Mouse (Mus musculus): ENCODE data around the gene Rhoa. TPM values are rescaled to one million over a fixed set of nuclear protein-coding genes. Genes with fewer than 3 reads are reported as not detected.

Gene Rhoa
- polyA plus RNA-seq, 1 experiment from 2014 or later, result 437 TPM

DNA sequence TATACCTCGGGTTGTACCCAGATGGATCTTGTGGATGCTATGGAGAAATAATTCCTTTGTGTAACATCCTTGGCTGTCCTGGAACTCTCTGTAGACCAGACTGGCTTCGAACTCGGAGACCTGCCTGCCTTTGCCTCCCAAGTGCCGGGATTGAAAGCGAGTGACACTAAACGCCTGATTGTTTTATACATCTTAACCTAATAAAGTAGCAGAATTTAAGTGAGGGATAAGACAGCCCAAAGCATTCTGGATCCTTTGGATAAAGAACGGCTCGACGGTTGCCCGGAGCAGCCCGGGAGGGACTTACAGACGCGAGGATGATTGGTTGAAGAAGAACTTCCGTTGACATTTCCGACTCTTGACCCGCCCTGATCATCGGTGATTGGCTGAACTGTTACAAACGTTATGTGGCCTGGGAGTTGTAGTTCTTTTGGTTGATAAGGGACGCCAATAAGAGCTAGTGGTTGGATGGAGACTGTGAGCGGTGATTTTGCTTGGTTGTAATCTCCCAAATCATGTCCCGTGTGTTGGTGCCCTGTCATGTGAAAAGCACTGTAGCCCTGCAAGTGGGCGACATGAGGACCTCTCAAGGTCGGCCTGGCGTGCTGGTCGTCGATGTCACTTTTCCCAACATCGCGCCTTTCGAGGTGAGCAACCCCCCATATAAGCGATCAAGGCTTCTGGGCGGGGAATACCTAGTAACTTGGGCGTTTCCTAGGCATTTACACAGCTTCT is 15.7 kb upstream of the Rhoa start, which contains the start of gene Nicn1:
TSS of gene Nicn1 (plus strand) at position 414 of the 735 bp plus-strand sequence.
- peak; percentile 96 for ATAC-seq (ENCODE audit: insufficient number of reproducible peaks, insufficient read depth, low FRiP score, low TSS enrichment, low read depth)
- Histone ChIP-seq H3K27me3 (no peaks in the 10 kb centered on the region), H3K36me3 (peaks cover 19% of the 10 kb centered on the region), H3K4me1 (peaks cover 8% of the 10 kb centered on the region), H3K9ac (peak within 1 kb of the TSS; percentile 77), H3K4me3 (peak within 1 kb of the TSS; percentile 60), H3K9me3 (no peaks in the 10 kb centered on the region), H3K27ac (peak within 1 kb of the TSS; percentile 86), H3K4me2 (peak within 1 kb of the TSS; percentile 70)
- 1% methylated on average over 32 of the region's 32 CpGs for WGBS

DNA sequence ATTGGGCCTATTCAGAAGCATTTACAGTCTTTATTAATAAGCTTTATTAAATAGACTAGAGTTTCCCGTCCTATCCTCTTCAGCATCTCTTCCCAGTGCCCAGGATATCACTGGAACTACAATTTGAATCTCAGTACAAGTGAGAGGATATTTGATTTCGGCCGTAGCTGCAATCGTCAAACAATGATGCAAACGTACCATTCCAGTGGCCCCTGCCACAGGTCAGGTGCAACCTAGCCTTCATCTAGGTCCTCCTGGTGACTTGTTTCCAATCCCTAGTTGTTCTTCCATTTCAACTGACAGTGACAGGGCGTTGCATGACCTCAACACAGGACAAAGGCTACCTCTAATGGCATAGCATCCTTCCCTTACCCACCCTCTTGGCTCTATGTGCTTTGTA is 15.2 kb upstream of the Rhoa start:
- no peaks in the 10 kb centered on the region for H3K27me3 ChIP-seq
- ATAC-seq (ENCODE audit: insufficient number of reproducible peaks, insufficient read depth, low FRiP score, low TSS enrichment, low read depth), result no peak
- no peaks in the 10 kb centered on the region for H3K9me3 ChIP-seq
- H3K9ac ChIP-seq, result peak overlapping the region; percentile 68
- WGBS, result 51% methylated on average over 6 of the region's 6 CpGs
- H3K4me1 ChIP-seq, result peaks cover 8% of the 10 kb centered on the region
- peaks cover 25% of the 10 kb centered on the region for H3K36me3 ChIP-seq
- peak overlapping the region; percentile 60 for H3K4me3 ChIP-seq
- H3K4me2 ChIP-seq, result peak overlapping the region; percentile 70
- H3K27ac ChIP-seq, result no peak overlapping the region; the same call in 1 of the 2 replicates

DNA sequence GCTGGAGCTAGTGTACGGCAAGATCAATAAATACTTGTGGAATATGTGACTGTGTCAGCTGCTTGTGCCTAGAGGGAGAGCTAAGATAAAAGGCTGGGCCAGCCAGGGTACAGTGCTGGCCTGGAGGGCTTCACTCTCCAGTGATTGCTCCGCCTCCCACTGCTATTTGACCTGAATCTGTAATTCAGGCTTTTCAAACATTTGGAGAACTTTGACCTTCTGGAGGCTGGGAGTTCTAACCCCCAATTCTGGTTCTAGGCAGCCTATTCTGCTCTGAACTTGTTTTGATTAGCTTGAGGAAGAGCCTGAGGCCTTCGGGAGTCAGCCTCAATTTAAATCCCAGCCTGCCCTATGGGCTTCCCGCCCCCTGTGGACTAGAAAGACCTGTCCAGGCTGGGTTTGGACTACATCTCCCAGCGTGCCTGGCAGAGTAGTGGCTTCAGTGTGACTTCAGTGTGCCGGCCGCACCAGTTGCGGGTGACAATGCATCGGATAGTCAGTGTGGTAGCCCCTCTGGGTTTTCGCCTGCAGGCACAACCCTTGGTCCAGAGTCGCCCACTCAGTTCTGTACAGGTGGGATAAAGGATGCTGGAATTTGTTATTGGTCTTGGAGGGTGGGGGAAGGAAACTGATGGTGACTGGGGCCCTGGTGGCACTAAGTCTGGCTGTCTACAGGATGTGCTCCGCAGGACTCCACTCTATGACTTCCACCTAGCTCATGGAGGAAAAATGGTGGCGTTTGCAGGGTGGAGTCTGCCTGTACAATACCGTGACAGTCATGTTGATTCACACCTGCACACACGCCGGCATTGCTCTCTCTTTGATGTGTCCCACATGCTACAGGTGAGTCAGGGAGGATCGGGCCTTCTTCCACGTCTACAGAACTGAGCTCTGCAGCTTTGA is 9.2 kb upstream of the Rhoa start, which contains the start of gene Amt:
TSS of gene Amt (plus strand) at position 401 of the 903 bp plus-strand sequence.
- Histone ChIP-seq H3K4me1 (peaks cover 6% of the 10 kb centered on the region; the same call in 1 of the 2 replicates), H3K27ac (no peak within 1 kb of the TSS), H3K36me3 (peaks cover 42% of the 10 kb centered on the region), H3K9ac (peak within 1 kb of the TSS; percentile 46), H3K27me3 (no peaks in the 10 kb centered on the region), H3K4me2 (peak within 1 kb of the TSS; percentile 40), H3K4me3 (peak within 1 kb of the TSS; percentile 22), H3K9me3 (no peaks in the 10 kb centered on the region)
- no peak for ATAC-seq (ENCODE audit: insufficient number of reproducible peaks, insufficient read depth, low FRiP score, low TSS enrichment, low read depth)
- 16% methylated on average over 18 of the region's 18 CpGs for WGBS

DNA sequence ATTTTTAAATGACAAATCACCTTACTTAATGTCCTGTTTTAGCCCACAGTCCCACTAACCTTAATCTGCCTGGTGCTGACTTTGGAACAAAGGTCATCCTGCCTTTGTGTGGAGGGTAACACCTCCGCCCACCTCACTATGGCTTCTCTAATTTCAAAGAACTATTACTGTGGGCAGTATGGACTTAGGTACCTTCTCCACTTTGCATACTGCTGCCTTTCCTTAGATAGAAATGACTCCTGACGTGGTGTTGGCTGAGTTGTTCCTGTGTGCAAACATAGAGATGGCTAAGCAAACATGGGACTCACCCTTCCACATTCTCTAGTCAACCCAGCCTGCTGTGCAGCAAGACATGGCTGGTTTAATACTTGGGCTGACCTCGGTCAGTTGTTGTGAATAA is 4.1 kb upstream of the Rhoa start:
- H3K9me3 ChIP-seq, result no peaks in the 10 kb centered on the region
- WGBS, result 84% methylated on average over 3 of the region's 3 CpGs
- H3K9ac ChIP-seq, result no peak overlapping the region
- H3K36me3 ChIP-seq, result peaks cover 42% of the 10 kb centered on the region
- H3K27ac ChIP-seq, result no peak overlapping the region
- no peak for ATAC-seq (ENCODE audit: insufficient number of reproducible peaks, insufficient read depth, low FRiP score, low TSS enrichment, low read depth)
- H3K27me3 ChIP-seq, result no peaks in the 10 kb centered on the region
- no peak overlapping the region for H3K4me2 ChIP-seq
- H3K4me1 ChIP-seq, result peaks cover 6% of the 10 kb centered on the region
- no peak overlapping the region for H3K4me3 ChIP-seq

DNA sequence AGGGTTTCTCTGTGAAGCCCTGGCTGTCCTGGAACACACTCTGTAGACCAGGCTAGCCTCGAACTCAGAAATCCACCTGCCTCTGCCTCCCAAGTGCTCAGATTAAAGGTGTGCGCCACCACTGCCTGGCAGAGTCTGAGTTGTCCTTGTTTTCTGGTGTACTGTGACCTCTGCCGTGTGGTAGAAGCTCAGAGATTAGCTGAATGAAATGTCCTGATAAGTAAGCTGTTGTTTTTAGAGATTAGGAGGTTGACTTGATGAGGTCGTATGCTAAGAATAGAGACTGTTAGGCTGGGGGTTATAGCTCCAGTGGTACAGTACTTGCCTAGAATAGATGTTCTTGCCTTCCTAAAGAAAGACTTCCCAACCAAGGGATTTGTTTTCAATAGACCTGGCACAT is 1.2 kb upstream of the Rhoa start:
- Histone ChIP-seq H3K27me3 (no peaks in the 10 kb centered on the region), H3K36me3 (peaks cover 38% of the 10 kb centered on the region), H3K4me2 (peak overlapping the region; percentile 86), H3K9me3 (no peaks in the 10 kb centered on the region), H3K9ac (peak overlapping the region; percentile 89; the same call in 1 of the 2 replicates), H3K4me1 (peaks cover 25% of the 10 kb centered on the region), H3K4me3 (peak overlapping the region; percentile 94), H3K27ac (no peak overlapping the region)
- no peak for ATAC-seq (ENCODE audit: insufficient number of reproducible peaks, insufficient read depth, low FRiP score, low TSS enrichment, low read depth)
- 88% methylated on average over 4 of the region's 4 CpGs for WGBS

DNA sequence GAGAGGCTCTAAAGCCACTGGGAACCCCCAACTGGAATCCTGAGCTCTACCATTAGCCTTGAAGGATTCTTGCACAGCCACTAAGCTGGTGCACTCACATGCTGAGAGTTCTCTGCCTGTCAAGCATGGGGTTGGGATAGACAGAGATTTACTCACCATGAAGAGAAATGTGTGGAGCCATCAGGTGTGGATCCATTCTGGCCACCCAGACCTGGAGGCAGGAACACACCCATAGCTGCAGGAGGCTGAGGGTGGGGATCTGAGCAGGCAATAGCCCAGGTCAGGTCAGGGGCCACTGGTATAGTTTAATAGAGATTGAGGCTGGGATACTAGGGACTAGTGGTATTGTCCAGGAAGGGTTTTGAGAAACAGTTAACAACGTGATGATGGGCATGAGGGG is 759 bp upstream of the Rhoa start:
- Histone ChIP-seq H3K27me3 (no peaks in the 10 kb centered on the region), H3K9me3 (no peaks in the 10 kb centered on the region), H3K4me1 (peaks cover 25% of the 10 kb centered on the region), H3K9ac (peak overlapping the region; percentile 89), H3K27ac (peak overlapping the region; percentile 100), H3K4me2 (peak overlapping the region; percentile 86), H3K36me3 (peaks cover 38% of the 10 kb centered on the region), H3K4me3 (peak overlapping the region; percentile 94)
- WGBS, result 4% methylated on average over 1 of the region's 1 CpGs
- ATAC-seq (ENCODE audit: insufficient number of reproducible peaks, insufficient read depth, low FRiP score, low TSS enrichment, low read depth), result no peak

DNA sequence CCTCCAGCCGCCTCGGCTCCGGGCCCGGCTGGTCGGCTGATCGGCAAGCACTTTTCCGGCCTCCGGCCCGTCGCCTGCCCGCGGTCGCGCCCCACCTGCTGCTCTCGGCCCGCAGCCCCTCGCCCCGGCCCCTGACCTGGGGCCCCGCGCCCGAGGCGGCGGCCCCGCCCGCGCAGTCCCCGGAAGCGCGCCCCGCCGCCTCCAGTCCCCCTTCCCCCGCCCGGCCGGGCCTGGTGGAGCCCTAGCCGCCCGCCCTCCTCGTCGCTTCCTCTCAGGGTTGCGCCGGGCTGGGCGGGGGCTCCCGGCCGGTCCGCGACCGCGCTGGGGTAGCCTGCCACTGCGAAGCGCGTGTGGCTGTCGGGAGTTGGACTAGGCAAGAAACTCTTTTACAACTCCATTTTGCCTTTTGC is 647 bp downstream of the Rhoa start:
- Histone ChIP-seq H3K9ac (peak overlapping the region; percentile 98), H3K4me3 (peak overlapping the region; percentile 94), H3K4me2 (peak overlapping the region; percentile 86), H3K27me3 (no peaks in the 10 kb centered on the region), H3K36me3 (peaks cover 26% of the 10 kb centered on the region), H3K9me3 (no peaks in the 10 kb centered on the region), H3K4me1 (peaks cover 27% of the 10 kb centered on the region), H3K27ac (peak overlapping the region; percentile 100)
- ATAC-seq (ENCODE audit: insufficient number of reproducible peaks, insufficient read depth, low FRiP score, low TSS enrichment, low read depth), result peak; percentile 62
- WGBS, result 1% methylated on average over 48 of the region's 51 CpGs

DNA sequence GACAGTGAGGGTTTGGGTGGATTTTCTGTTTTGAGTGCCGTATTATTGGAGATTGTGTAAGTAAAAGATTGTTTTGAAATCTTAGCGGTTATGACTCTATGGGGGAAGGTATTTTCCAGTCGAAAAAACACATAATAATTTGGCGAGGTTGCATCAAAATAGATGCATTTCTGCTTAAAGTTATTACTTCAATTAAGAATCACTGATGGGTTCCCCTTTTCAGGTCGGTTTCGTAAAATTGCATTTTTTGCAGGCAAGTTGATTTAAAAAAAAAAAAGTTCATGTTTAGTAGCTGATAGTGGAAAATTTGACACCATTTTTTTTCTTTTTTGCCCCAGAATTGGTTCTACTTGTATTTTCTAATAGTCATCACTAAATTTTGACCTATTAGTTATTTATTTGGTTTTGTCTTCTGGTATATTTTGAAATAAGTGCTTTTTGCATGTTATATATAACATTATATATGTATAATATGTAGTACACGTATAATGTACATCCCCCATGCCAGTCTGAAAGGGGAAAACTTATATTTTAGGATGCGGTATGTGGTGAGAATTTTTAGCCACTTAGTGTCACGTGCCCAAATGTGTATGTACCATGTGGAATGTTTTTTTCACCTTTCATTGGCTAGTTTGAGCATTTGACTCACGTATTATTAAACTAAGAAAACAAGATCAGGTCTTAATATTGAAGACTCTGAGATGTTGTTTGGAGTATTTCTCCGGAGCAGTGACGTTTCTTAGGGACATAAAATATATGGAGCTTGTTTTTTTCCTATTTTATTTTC is 1.3 kb downstream of the Rhoa start:
- peak overlapping the region; percentile 86 for H3K4me2 ChIP-seq
- peaks cover 27% of the 10 kb centered on the region for H3K4me1 ChIP-seq
- peak overlapping the region; percentile 94 for H3K4me3 ChIP-seq
- no peaks in the 10 kb centered on the region for H3K27me3 ChIP-seq
- ATAC-seq (ENCODE audit: insufficient number of reproducible peaks, insufficient read depth, low FRiP score, low TSS enrichment, low read depth), result no peak
- peaks cover 21% of the 10 kb centered on the region for H3K36me3 ChIP-seq
- peak overlapping the region; percentile 100 for H3K27ac ChIP-seq
- peak overlapping the region; percentile 98 for H3K9ac ChIP-seq
- H3K9me3 ChIP-seq, result no peaks in the 10 kb centered on the region
- whole genome bisulfite sequencing, result 18% methylated on average over 12 of the region's 12 CpGs

DNA sequence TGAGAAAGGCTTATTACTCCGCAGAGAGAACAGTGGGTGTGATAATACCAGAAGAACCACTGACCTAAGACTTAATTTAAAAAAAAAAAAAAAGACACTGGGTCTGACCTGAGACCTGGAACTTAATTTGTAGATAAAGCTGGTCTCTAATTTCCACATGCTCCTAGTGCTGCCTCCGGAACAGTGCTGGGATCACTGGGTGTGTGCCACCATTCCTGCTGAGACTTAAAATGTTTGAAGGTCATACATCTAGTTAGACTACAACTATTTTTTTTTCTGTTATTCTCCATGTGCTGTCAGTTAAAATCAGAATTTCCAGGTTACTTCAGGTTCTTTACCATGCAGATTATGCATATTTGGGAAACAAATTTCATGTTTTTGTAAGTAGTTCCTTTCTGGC is 2.2 kb downstream of the Rhoa start:
- Histone ChIP-seq H3K4me2 (peak overlapping the region; percentile 86), H3K27ac (no peak overlapping the region), H3K9ac (peak overlapping the region; percentile 67), H3K4me3 (peak overlapping the region; percentile 94), H3K9me3 (no peaks in the 10 kb centered on the region), H3K36me3 (peaks cover 11% of the 10 kb centered on the region), H3K27me3 (no peaks in the 10 kb centered on the region), H3K4me1 (peaks cover 27% of the 10 kb centered on the region)
- no peak for ATAC-seq (ENCODE audit: insufficient number of reproducible peaks, insufficient read depth, low FRiP score, low TSS enrichment, low read depth)
- 55% methylated on average over 2 of the region's 2 CpGs for WGBS

DNA sequence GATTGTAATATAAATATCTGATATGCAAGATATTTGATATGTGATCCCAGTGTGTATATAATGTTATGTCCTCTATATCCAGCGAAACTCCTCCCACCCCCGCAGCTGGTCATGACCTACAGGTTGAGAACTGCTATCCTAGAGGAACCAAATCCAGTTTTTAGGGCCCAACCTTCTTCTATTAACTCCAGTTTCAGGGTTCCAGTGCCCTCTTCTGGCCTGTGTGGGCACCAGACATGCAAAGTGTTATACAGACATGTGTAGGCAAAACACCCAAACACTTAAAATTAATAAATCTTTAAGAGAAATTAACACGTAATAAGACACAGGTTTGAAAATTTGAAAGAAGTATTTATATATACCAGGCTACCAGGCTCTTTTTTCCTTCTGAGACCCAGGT is 11.6 kb downstream of the Rhoa start:
- Histone ChIP-seq H3K4me2 (no peak overlapping the region), H3K27me3 (no peaks in the 10 kb centered on the region), H3K27ac (no peak overlapping the region), H3K36me3 (peaks cover 35% of the 10 kb centered on the region), H3K4me3 (no peak overlapping the region), H3K4me1 (no peaks in the 10 kb centered on the region), H3K9me3 (no peaks in the 10 kb centered on the region), H3K9ac (no peak overlapping the region)
- WGBS, result 94% methylated on average over 3 of the region's 3 CpGs
- no peak for ATAC-seq (ENCODE audit: insufficient number of reproducible peaks, insufficient read depth, low FRiP score, low TSS enrichment, low read depth)

DNA sequence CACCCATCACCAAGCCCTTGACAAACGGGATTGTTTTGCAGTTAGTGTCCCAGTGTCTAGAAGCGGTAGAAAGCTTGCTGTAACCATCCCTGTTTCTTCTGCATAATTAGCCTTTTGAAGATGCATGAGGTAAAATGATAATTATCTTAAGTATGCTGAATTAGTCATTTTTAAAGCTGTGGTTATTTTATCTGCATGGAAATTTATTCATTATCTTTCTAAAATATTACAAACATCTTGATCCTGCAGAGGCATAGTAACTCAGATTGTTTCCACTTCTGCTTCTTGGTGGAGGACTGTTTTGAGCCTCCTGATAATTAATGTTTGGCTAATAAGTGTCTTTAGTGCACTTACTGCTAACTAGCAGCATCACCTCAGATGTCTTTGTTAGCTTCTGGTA is 12.5 kb downstream of the Rhoa start:
- H3K27ac ChIP-seq, result no peak overlapping the region
- no peak overlapping the region for H3K4me3 ChIP-seq
- no peaks in the 10 kb centered on the region for H3K4me1 ChIP-seq
- no peak overlapping the region for H3K9ac ChIP-seq
- no peaks in the 10 kb centered on the region for H3K27me3 ChIP-seq
- peaks cover 38% of the 10 kb centered on the region for H3K36me3 ChIP-seq
- no peaks in the 10 kb centered on the region for H3K9me3 ChIP-seq
- H3K4me2 ChIP-seq, result no peak overlapping the region
- ATAC-seq (ENCODE audit: insufficient number of reproducible peaks, insufficient read depth, low FRiP score, low TSS enrichment, low read depth), result no peak
- WGBS, result 82% methylated on average over 2 of the region's 2 CpGs
